In the genomic region with DNA sequence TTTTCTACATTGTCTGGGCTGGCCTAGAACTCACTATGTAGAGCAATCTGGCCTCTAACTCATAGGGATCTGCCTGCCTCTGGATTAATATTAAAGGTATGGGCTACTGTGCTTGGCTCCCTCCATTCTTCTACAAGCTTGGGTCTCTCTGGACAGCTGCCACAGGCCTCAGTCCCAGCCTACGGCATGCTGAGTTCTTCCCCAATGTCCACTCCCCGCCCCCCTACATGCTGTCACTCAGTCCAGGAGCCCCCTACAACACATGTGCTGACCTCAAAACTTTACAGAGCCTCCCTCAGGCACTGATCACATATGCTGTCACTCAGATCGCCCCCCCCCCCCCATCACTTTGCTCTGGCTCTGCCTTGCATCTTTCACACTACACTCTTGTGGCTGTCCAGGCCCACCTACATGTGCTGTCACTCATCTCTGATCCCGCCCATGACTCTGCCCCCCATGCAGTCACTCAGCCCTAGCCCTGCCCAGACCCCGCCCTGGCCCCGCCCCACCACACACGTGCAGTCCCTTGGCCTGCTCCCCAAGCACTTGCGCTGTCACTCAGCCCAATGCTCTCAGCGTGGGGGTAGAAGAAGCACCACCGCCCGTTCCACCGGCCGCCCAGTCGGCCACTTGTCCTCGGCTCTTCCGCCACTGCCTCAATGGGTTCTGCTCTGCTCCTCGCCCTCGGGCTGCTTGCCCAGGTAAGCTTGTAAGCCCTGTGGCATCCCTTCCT, we compare ENCODE assay signal across 8 mouse cellular contexts. TPM values are rescaled to one million over a fixed set of nuclear protein-coding genes. Genes with fewer than 3 reads are reported as not detected.
DNase-seq lines count a peak whose midpoint lies in the region; ATAC-seq and TF ChIP-seq lines count a peak whose summit lies in the region.

A gene (plus strand): TSS at position 138 of the 733 bp plus-strand sequence.

- H3K9me3 ChIP-seq in kidney, embryonic 16.5 days (ENCODE audit: low read length): no peaks in the 10 kb centered on the region
- no peaks in the 10 kb centered on the region for H3K9me3 ChIP-seq in stomach, embryonic 15.5 days

- no peaks in the 10 kb centered on the region for H3K36me3 ChIP-seq in kidney, embryonic 16.5 days (ENCODE audit: insufficient read depth, low read length)
- H3K36me3 ChIP-seq in stomach, embryonic 15.5 days: no peaks in the 10 kb centered on the region

- intact Hi-C loops in gastrocnemius, adult 2 months (cut with DNase I): no loop called here

- no peaks in the 10 kb centered on the region for H3K27me3 ChIP-seq in kidney, embryonic 16.5 days (ENCODE audit: insufficient read depth, low read length)
- no peaks in the 10 kb centered on the region for H3K27me3 ChIP-seq in stomach, embryonic 15.5 days (replicated peaks)

- H3K9ac ChIP-seq in kidney, embryonic 16.5 days (replicated peaks; ENCODE audit: low read length): no peak within 1 kb of the TSS
- no peak within 1 kb of the TSS for H3K9ac ChIP-seq in stomach, embryonic 15.5 days

- H3K4me2 ChIP-seq in kidney, embryonic 16.5 days (replicated peaks; ENCODE audit: low read depth, low read length): peak within 1 kb of the TSS; percentile 43
- peak within 1 kb of the TSS; percentile 36 for H3K4me2 ChIP-seq in stomach, embryonic 15.5 days

- WGBS in kidney, embryonic 16.5 days: 22% methylated on average over 16 of the region's 18 CpGs
- WGBS in stomach, embryonic 15.5 days: 17% methylated on average over 18 of the region's 18 CpGs

- H3K4me1 ChIP-seq in kidney, embryonic 16.5 days (ENCODE audit: insufficient read depth, low read length): peaks cover 5% of the 10 kb centered on the region; the same call in 1 of the 2 replicates
- H3K4me1 ChIP-seq in stomach, embryonic 15.5 days: 0 out of 2 replicates have a peak, but pooled peaks cover 7% of the 10 kb centered on the region

- H3K27ac ChIP-seq in gastrocnemius, adult 2 months: peak within 1 kb of the TSS; percentile 92
- no peak within 1 kb of the TSS for H3K27ac ChIP-seq in kidney, embryonic 16.5 days (ENCODE audit: low read length)
- H3K27ac ChIP-seq in stomach, embryonic 15.5 days: no peak within 1 kb of the TSS

- ATAC-seq in kidney, embryonic 16.5 days (ENCODE audit: low FRiP score, low TSS enrichment): peak; percentile 91
- peak; percentile 88 for ATAC-seq in stomach, embryonic 15.5 days (ENCODE audit: insufficient read depth, low FRiP score, low read depth)

- TF ChIP-seq CTCF in gastrocnemius, adult 2 months (IDR thresholded peaks at IDR 0.05): no peak

- peak within 1 kb of the TSS; percentile 79 for H3K4me3 ChIP-seq in gastrocnemius, adult 2 months
- H3K4me3 ChIP-seq in kidney, embryonic 16.5 days (ENCODE audit: low read length): 0 out of 2 replicates have a peak within 1 kb of the TSS, but pooled peaks have one; percentile 5
- no peak within 1 kb of the TSS for H3K4me3 ChIP-seq in stomach, embryonic 15.5 days (replicated peaks)

- DNase-seq in testis, postnatal 10 days (ENCODE audit: low spot score): peak; percentile 72
- no peak for DNase-seq in testis, postnatal 14 days (ENCODE audit: low spot score)
- DNase-seq in cerebellum, adult 8-10 months: peak; percentile 78
- DNase-seq in gastrocnemius, adult 2 months: peak; percentile 92
- DNase-seq in lung, postnatal 14 days: peak; percentile 46
- DNase-seq in frontal cortex, postnatal 10 days (ENCODE audit: low spot score in 2 of 2): no peak

RNA-seq across cellular contexts. Expression of the gene that starts here (rescaled TPM):
- total RNA-seq in gastrocnemius, adult 2 months (2021): 10 to 100 TPM; 19.0 to 22.8 TPM
- 1.3 and 1.8 TPM in 2 replicates for polyA plus RNA-seq in kidney, embryonic 16.5 days (2015; fragmentation: Nextera tagmentation; extraction: Ambion mirVana)
- 0.49 and 0.88 TPM in 2 replicates for polyA plus RNA-seq in stomach, embryonic 15.5 days (2015; fragmentation: Nextera tagmentation; extraction: Ambion mirVana)

Comparison
In these comparisons a context has a peak if more than half of its experiments do, and no peak if none do; other contexts are left out.
1. DNase-seq: peak in testis, postnatal 10 days (single experiment), cerebellum, adult 8-10 months (single experiment), gastrocnemius, adult 2 months (single experiment) and lung, postnatal 14 days (single experiment); none in testis, postnatal 14 days (single experiment) and frontal cortex, postnatal 10 days (0 of 2).
2. Peak in ATAC-seq and H3K4me2 ChIP-seq in stomach, embryonic 15.5 days; RNA of the gene not detected or under 1 TPM.